Mouse (Mus musculus): Measurements from ENCODE around the gene Samsn1.

Samsn1 gene

DNA sequence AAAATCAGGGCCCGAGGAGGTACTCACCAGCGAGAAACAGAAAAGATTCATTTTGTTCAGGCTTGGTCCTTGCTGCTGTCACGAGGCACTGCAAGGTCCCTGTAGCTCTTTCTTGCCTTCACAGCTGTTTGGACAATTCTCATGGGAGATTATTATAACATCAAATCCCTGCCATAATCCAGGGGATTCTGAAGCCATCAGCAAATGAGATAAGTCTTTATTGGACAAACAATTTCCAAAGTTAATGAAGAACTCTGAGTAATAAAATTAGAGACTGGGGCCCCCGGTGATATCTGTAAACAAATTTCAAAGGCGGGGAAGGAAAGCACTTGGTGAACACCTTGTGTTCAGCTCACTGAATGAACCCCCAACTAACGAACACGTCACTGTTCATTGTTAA, at the start of gene Samsn1:
TSS of gene Samsn1 (minus strand) at position 101 of the 400 bp plus-strand sequence.
- no peak for DNase-seq (ENCODE audit: low spot score in 2 of 2)

DNA sequence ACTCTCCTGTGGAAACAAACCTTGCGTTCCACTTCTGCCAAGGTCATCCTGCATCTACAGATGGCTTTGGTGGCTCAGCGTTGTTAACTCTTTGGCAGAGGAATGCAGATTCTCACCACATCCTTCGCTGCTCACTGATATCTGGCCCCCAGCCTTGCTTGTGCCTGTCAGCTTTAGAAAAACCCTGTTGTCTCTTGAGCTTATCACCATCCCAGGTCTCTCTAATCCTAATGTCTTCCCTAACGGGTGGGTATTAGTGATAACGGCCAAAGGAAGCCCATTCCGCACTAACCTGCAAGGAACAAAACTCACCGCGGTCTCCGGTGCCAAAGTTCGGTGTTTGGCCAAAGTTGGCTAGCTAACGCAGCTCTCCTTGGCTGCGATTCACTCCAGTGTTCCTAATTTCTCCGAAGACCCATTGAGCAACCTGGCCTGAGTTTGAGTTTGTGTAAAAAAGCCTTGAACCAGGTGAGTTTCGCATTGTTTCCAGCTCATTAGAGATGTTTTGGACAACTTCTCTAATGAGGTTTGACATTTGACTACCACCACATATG, 44.1 kb upstream of the Samsn1 start:
- no peak for DNase-seq (ENCODE audit: low spot score in 2 of 2)

GRCm38 (mm10) chr16:76054976-76055375, 32.9 kb upstream of the Samsn1 start:
- DNase-seq (ENCODE audit: low spot score in 2 of 2), result peak in 1 of 2 experiments; percentile 34

GRCm38 (mm10) chr16:76054079-76054478, 32.0 kb upstream of the Samsn1 start:
- no peak for DNase-seq (ENCODE audit: low spot score in 2 of 2)

GRCm38 (mm10) chr16:76053537-76053936, 31.5 kb upstream of the Samsn1 start:
- peak in 1 of 2 experiments; percentile 52 for DNase-seq (ENCODE audit: low spot score in 2 of 2)

DNA sequence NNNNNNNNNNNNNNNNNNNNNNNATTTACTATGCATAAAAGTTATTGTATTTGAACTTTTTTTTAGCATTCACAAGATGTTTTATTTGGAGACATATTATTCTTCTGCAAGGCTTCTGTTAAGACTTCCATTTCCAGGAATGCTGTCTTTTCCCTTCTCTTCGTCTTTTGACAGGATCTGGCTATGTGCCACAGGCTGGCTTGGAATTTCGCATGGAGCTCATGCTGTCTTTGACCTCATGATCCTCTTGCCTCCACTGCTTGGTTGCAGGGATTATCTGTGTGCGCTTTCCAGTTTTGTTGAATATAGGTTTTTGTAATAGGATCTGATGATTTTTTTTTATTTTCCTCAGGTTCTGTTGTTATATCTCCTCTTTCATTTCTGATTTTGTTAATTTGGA, 25.0 kb upstream of the Samsn1 start:
- DNase-seq (ENCODE audit: low spot score in 2 of 2), result no peak

DNA sequence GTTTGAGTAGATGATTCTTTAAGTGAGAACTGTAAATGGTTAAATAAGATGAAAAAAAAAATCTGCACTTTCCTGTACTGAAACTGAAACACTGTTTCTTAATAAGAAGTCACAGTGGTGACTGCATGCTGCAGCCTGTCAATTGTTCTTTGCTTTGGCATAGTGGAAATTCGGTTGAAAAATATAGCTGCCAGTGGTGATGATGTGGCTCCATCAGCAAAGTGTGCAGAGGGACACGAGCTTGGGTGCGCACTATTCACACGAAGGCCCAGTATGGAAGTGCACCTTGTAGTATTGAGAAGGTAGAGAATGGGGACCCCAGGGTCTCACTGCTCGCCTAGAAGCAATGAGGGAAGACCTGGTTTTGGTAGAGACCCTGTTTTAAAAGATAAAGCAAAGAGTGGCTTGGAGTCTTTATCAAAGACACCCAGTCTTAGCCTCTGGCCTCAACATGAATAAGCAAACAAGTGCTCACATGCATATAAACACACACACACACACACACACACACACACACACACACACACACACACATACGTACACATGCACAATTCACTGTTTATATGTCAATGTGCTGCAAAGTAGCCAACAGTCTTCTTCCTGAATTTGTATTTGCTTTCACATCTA, 18.4 kb upstream of the Samsn1 start:
- DNase-seq (ENCODE audit: low spot score in 2 of 2), result no peak

DNA sequence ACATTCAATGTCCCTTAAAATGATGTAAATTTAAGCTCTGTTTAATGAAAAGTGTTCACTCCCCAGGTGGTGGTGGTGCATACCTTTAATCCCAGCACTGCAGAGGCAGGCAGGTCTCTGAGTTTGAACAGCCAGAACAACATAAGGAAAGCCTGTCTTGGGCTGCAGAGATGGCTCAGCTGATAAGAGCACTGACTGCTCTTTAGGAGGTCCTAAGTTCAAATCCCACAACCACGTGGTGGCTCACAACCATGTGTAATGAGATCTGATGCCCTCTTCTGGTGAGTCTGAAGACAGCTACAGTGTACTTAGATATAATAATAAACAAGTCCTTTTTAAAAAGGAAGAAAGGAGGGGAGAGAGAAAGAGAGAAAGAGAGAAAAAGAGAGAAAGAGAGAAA, 2.9 kb downstream of the Samsn1 start:
- peak in 1 of 2 experiments; percentile 3 for DNase-seq (ENCODE audit: low spot score in 2 of 2)

GRCm38 (mm10) chr16:76003812-76004389, 18.2 kb downstream of the Samsn1 start:
- DNase-seq (ENCODE audit: low spot score in 2 of 2), result no peak

- no peak for DNase-seq (ENCODE audit: low spot score in 2 of 2)
Measured at GRCm38 (mm10) chr16:76002870-76003572, 19.1 kb downstream of the Samsn1 start.

DNA sequence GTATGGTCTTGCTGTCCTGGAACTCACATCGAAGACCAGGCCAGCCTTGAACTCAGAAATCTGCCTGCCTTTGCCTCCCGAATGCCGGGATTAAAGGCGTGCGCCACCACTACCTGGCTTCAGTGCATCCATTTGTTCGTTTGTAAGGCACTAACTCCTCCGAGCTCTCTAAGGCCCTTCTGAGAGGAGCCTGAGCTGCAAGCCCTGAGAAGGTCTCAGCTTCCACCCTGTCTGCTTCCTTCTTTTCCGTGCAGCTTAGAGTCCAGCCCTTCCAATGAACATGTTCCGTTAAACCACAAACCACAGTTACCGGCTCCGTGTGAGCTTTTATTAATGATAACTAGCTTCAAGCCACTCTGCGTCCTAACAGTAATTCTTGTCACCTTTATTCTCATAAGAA, 19.8 kb downstream of the Samsn1 start:
- no peak for DNase-seq (ENCODE audit: low spot score in 2 of 2)

DNA sequence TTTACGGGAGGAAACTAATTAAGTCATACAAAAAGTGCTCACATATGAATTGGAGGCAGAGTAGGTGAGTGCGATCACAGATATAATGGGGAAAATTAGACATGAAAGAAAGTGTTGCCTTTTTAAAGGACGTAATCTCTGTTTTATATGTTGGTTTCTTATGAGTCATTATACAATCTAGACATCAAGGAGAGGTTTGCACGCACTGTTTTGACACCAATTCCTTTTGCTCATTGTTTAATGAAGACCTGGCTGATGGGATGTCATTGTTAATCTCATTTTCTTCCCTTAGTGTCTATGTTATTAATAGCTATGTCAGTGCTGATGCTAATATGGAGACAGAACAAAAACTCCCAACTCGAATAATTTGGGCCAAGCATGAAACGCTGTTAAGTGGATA, 20.3 kb downstream of the Samsn1 start:
- no peak for DNase-seq (ENCODE audit: low spot score in 2 of 2)

DNA sequence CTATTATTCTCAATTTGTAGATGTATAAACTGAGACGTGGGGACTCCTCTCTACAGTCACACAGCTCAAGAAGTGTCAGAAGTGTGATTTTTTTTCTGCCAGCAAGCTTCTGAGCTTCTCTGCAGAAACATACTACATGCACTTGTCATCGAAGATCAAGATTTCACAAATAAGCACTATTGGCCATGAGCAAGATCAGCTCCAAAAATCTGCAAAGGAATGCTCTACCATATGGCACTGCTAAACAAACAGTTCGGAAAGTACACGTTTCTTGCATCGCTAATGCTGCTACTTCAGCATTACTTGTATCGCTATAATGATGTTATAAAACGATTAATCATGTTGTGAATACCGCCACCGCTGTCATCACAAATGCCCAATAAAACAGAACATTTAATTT, 22.0 kb downstream of the Samsn1 start:
- no peak for DNase-seq (ENCODE audit: low spot score in 2 of 2)

- no peak for DNase-seq (ENCODE audit: low spot score in 2 of 2)
Measured at GRCm38 (mm10) chr16:75990173-75990572, 31.9 kb downstream of the Samsn1 start.

DNA sequence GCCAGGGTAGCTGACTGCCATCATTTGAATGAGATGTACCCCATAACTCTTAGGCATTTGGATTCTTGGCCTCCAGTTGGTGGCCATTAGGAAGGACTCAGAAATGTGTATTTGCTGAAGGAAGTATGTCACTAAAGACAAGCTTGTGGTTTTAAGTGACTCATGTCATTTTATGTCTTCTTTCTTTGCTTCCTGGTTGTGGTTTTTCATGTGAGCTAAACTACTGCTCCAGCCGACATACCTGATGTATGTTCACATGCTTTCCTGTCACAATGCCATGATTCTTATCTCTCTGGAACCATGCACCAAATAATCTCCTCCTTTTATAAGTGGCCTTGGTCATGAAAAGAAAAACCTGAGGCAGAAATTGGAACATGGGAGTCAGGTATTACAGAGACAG, 38.2 kb downstream of the Samsn1 start:
- DNase-seq (ENCODE audit: low spot score in 2 of 2), result no peak

GRCm38 (mm10) chr16:75979381-75979780, 42.7 kb downstream of the Samsn1 start:
- no peak for DNase-seq (ENCODE audit: low spot score in 2 of 2)

DNA sequence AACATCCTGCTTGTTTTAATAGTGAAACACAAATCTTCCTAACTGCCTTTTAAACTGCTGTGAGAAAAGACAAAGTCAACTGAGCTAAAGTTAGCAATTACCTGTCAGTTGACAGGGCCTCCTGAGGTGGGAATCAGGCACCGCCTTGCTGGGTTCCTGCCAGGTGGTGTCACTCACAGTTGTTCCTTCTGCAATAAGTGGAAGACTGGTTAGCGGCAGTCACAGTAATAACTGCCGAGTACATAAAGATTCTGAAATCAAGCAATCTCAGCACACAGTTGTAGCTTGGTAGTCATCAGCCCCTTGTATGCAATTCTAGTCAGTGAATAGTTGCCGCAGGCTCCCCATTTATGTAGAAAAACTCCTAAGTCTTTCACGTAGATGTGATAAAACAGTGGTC, 44.3 kb downstream of the Samsn1 start:
- DNase-seq (ENCODE audit: low spot score in 2 of 2), result no peak

- DNase-seq (ENCODE audit: low spot score in 2 of 2), result no peak
Measured at GRCm38 (mm10) chr16:75975682-75976332, 46.3 kb downstream of the Samsn1 start.

GRCm38 (mm10) chr16:75970266-75970998, 51.6 kb downstream of the Samsn1 start:
- DNase-seq (ENCODE audit: low spot score in 2 of 2), result no peak

DNA sequence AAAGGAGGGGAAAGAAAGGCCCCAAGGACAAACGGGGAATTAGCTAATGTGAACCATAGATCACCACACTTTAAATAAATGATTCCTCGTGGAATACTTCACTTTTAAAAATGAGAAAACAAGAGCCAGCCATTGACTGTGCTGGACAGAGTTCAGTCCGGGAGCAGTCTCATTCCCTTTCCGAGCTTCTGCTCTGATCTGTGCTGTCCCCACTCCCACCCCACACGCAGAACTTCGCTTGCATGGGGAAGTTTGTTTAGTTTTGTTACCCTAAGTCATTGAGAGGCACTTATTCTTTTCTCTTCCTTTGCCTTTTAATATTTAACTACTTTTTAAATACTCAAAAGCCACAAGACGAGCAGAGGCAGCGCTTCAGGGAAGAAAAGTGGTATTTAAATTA, 60.1 kb downstream of the Samsn1 start:
- no peak for DNase-seq (ENCODE audit: low spot score in 2 of 2)

DNA sequence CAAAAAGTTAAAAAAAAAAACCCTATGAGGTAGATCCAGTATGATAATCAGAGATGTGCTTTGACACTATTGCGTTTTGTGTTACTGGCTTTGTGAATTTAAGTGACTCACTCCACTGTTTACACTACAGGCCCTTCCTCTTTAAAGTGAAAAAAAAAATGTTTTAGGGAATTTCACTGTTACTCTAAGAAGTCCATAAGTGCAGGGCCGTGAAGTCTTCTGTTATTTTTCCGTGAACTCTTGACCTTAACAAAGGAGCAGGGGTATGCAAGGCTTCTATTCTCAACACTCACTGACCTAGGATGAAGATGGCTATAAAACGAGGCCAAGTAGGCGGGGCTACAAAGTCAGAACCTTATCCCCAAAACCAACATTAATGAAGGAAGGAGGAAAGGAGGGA, 60.6 kb downstream of the Samsn1 start:
- DNase-seq (ENCODE audit: low spot score in 2 of 2), result no peak

- DNase-seq (ENCODE audit: low spot score in 2 of 2), result peak in 1 of 2 experiments; percentile 12
Measured at GRCm38 (mm10) chr16:75961036-75961435, 61.0 kb downstream of the Samsn1 start.
